Mouse (Mus musculus): Measurements from ENCODE around the gene Cs. TPM values are rescaled to one million over a fixed set of nuclear protein-coding genes. Genes with fewer than 3 reads are reported as not detected.

Gene Cs
- total and polyA plus RNA-seq, 3 experiments = 133 to 256 (median 161) TPM

GRCm38 (mm10) chr10:128310177-128310576 is 27.4 kb upstream of the Cs start:
- Histone ChIP-seq H3K27me3 (ENCODE audit: control insufficient read depth in 1 of 2, insufficient read depth in 2 of 2, low read length in 2 of 2) (no peaks in the 10 kb centered on the region), H3K27ac (ENCODE audit: control insufficient read depth, low read depth, low read length) (no peak overlapping the region), H3K9me3 (replicated peaks; ENCODE audit: insufficient read depth, low read length) (no peaks in the 10 kb centered on the region), H3K4me1 (ENCODE audit: control insufficient read depth in 1 of 2, insufficient read depth in 2 of 2, low read length in 2 of 2) (peaks cover 0 to 3% of the 10 kb centered on the region in 2 experiments; a peak in 2 of 4 replicates), H3K9ac (ENCODE audit: control insufficient read depth, low read depth, low read length, poor library complexity, severe bottlenecking) (no peak overlapping the region), H3K79me2 (ENCODE audit: control insufficient read depth, insufficient read depth, low read length, poor library complexity) (no peaks in the 10 kb centered on the region), H3K4me3 (ENCODE audit: control insufficient read depth in 1 of 2, insufficient read depth in 1 of 2, low read depth in 2 of 2, low read length in 2 of 2) (no peak overlapping the region), H3K36me3 (ENCODE audit: control insufficient read depth in 1 of 2, insufficient read depth in 2 of 2, low read length in 2 of 2) (peaks cover 3% of the 10 kb centered on the region in 2 experiments; a peak in 3 of 4 replicates)
- no peak for TF ChIP-seq USF2 (IDR thresholded peaks at IDR 0.05; ENCODE audit: borderline replicate concordance in 1 of 2, insufficient read depth in 1 of 2, low read depth in 1 of 2, low read length in 2 of 2)
- TF ChIP-seq TAL1 (IDR thresholded peaks at IDR 0.05; ENCODE audit: low read length) = no peak
- no peak for TF ChIP-seq ZMIZ1 (IDR thresholded peaks at IDR 0.05; ENCODE audit: low read depth, low read length)
- TF ChIP-seq POLR2AphosphoS5 (IDR thresholded peaks at IDR 0.05; ENCODE audit: borderline replicate concordance, low read depth, low read length) = no peak
- TF ChIP-seq ZC3H11A (IDR thresholded peaks at IDR 0.05; ENCODE audit: low read depth, low read length) = no peak
- TF ChIP-seq JUND (IDR thresholded peaks at IDR 0.05; ENCODE audit: low read depth, low read length) = no peak
- TF ChIP-seq CTCF (IDR thresholded peaks at IDR 0.05 in 2 of 3, conservative IDR thresholded peaks at IDR 0.05 in 1 of 3; ENCODE audit: control insufficient read depth in 1 of 3, insufficient read depth in 1 of 3, low read depth in 2 of 3, low read length in 3 of 3, poor library complexity in 1 of 3, severe bottlenecking in 1 of 3) = no peak
- TF ChIP-seq EP300 (IDR thresholded peaks at IDR 0.05; ENCODE audit: low read depth in 1 of 2, low read length in 2 of 2) = no peak
- TF ChIP-seq ELF1 (IDR thresholded peaks at IDR 0.05; ENCODE audit: low read depth, low read length) = no peak
- TF ChIP-seq MAX (IDR thresholded peaks at IDR 0.05; ENCODE audit: low read length) = no peak
- no peak for TF ChIP-seq POLR2A (IDR thresholded peaks at IDR 0.05; ENCODE audit: control insufficient read depth in 1 of 2, insufficient read depth in 1 of 2, low read depth in 1 of 2, low read length in 2 of 2, poor library complexity in 1 of 2)
- no peak for TF ChIP-seq POLR2AphosphoS2 (IDR thresholded peaks at IDR 0.05; ENCODE audit: low read length)
- TF ChIP-seq USF1 (IDR thresholded peaks at IDR 0.05; ENCODE audit: low read depth, low read length) = no peak
- TF ChIP-seq UBTF (IDR thresholded peaks at IDR 0.05; ENCODE audit: borderline replicate concordance, insufficient read depth, low read depth, low read length) = no peak
- DNase-seq (ENCODE audit: low read depth, low spot score) = no peak

- H3K9me3 ChIP-seq (replicated peaks; ENCODE audit: insufficient read depth, low read length) = no peaks in the 10 kb centered on the region
- H3K9ac ChIP-seq (ENCODE audit: control insufficient read depth, low read depth, low read length, poor library complexity, severe bottlenecking) = no peak overlapping the region
- no peak overlapping the region for H3K4me3 ChIP-seq (ENCODE audit: control insufficient read depth in 1 of 2, insufficient read depth in 1 of 2, low read depth in 2 of 2, low read length in 2 of 2)
- peaks cover 3 to 10% of the 10 kb centered on the region in 2 experiments; a peak in 3 of 4 replicates for H3K36me3 ChIP-seq (ENCODE audit: control insufficient read depth in 1 of 2, insufficient read depth in 2 of 2, low read length in 2 of 2)
- no peak for DNase-seq (ENCODE audit: low read depth, low spot score)
- H3K4me1 ChIP-seq (ENCODE audit: control insufficient read depth in 1 of 2, insufficient read depth in 2 of 2, low read length in 2 of 2) = peaks cover 3 to 10% of the 10 kb centered on the region in 2 experiments
- H3K27ac ChIP-seq (ENCODE audit: control insufficient read depth, low read depth, low read length) = no peak overlapping the region
- TF ChIP-seq USF2 (IDR thresholded peaks at IDR 0.05; ENCODE audit: borderline replicate concordance in 1 of 2, insufficient read depth in 1 of 2, low read depth in 1 of 2, low read length in 2 of 2) = no peak
- no peak for TF ChIP-seq POLR2AphosphoS2 (IDR thresholded peaks at IDR 0.05; ENCODE audit: low read length)
- no peak for TF ChIP-seq MAFK (IDR thresholded peaks at IDR 0.05; ENCODE audit: borderline replicate concordance, low read depth, low read length)
- no peak for TF ChIP-seq RCOR1 (IDR thresholded peaks at IDR 0.05; ENCODE audit: low read depth, low read length)
- no peak for TF ChIP-seq MAX (IDR thresholded peaks at IDR 0.05; ENCODE audit: low read length)
- TF ChIP-seq UBTF (IDR thresholded peaks at IDR 0.05; ENCODE audit: borderline replicate concordance, insufficient read depth, low read depth, low read length) = no peak
- TF ChIP-seq ZNF384 (IDR thresholded peaks at IDR 0.05; ENCODE audit: low read depth, low read length) = no peak
- TF ChIP-seq RAD21 (IDR thresholded peaks at IDR 0.05; ENCODE audit: low read depth, low read length) = no peak
- TF ChIP-seq E2F4 (IDR thresholded peaks at IDR 0.05; ENCODE audit: borderline replicate concordance, low read depth, low read length) = no peak
- TF ChIP-seq EP300 (IDR thresholded peaks at IDR 0.05; ENCODE audit: low read depth in 1 of 2, low read length in 2 of 2) = no peak
- no peak for TF ChIP-seq CTCF (IDR thresholded peaks at IDR 0.05 in 2 of 3, conservative IDR thresholded peaks at IDR 0.05 in 1 of 3; ENCODE audit: control insufficient read depth in 1 of 3, insufficient read depth in 1 of 3, low read depth in 2 of 3, low read length in 3 of 3, poor library complexity in 1 of 3, severe bottlenecking in 1 of 3)
- TF ChIP-seq SIN3A (IDR thresholded peaks at IDR 0.05; ENCODE audit: low read length) = no peak
- no peak for TF ChIP-seq SMC3 (IDR thresholded peaks at IDR 0.05; ENCODE audit: low read depth, low read length)
- TF ChIP-seq ZC3H11A (IDR thresholded peaks at IDR 0.05; ENCODE audit: low read depth, low read length) = no peak
- no peak for TF ChIP-seq ZKSCAN1 (IDR thresholded peaks at IDR 0.05; ENCODE audit: low read depth, low read length)
- no peaks in the 10 kb centered on the region for H3K79me2 ChIP-seq (ENCODE audit: control insufficient read depth, insufficient read depth, low read length, poor library complexity)
- no peaks in the 10 kb centered on the region for H3K27me3 ChIP-seq (ENCODE audit: control insufficient read depth in 1 of 2, insufficient read depth in 2 of 2, low read length in 2 of 2)
These were observed 26.6 kb upstream of the Cs start for GRCm38 (mm10) chr10:128310902-128311301.
